Mouse (Mus musculus) neural tube, embryonic 11.5 days (tissue): ENCODE measurements around the gene Pigf. TPM values are rescaled to one million over a fixed set of nuclear protein-coding genes. Genes with fewer than 3 reads are reported as not detected.

Experiments
- ATAC-seq: fragments of 200-750 bp; cut with Nextera tagmentation; 2 replicates; pipeline ENCODE4 v1.8.0; 2017; ENCODE audit warnings: moderate number of reproducible peaks, mild to moderate bottlenecking, moderate TSS enrichment, moderate library complexity; ENCODE audit not compliant: insufficient read depth, low FRiP score, low TSS enrichment
- DNase-seq: peaks from one replicate; pipeline ENCODE4 v3.0.0-alpha.2; 2015; ENCODE audit warnings: low spot score
- H3K27ac ChIP-seq: fragments of 300-500 bp; sonication (generic); 2 replicates; pipeline ENCODE4 v1.5.1; 2014; ENCODE audit warnings: low read depth, mild to moderate bottlenecking, low read length
- H3K27me3 ChIP-seq: fragments of 300-500 bp; sonication (generic); 2 replicates; pipeline ENCODE4 v1.6.1; 2014; ENCODE audit warnings: mild to moderate bottlenecking, low read length, mixed read lengths; ENCODE audit not compliant: control insufficient read depth, insufficient read depth
- H3K36me3 ChIP-seq: fragments of 300-500 bp; sonication (generic); 2 replicates; pipeline ENCODE4 v1.6.1; 2014; ENCODE audit warnings: mild to moderate bottlenecking, low read length, moderate library complexity, mixed read lengths; ENCODE audit not compliant: control insufficient read depth, insufficient read depth
- H3K4me1 ChIP-seq: fragments of 300-500 bp; sonication (generic); 2 replicates; pipeline ENCODE4 v1.6.1; 2014; ENCODE audit warnings: low read length, mixed read lengths; ENCODE audit not compliant: control insufficient read depth, insufficient read depth
- H3K4me2 ChIP-seq: fragments of 300-500 bp; sonication (generic); 2 replicates; pipeline ENCODE4 v1.6.1; 2014; ENCODE audit warnings: low read depth, mild to moderate bottlenecking, moderate library complexity
- H3K4me3 ChIP-seq: fragments of 300-500 bp; sonication (generic); 2 replicates; pipeline ENCODE4 v1.5.1; 2014; ENCODE audit warnings: low read depth, low read length
- H3K9ac ChIP-seq: fragments of 300-500 bp; sonication (generic); 2 replicates; pipeline ENCODE4 v1.6.1; 2014; ENCODE audit warnings: mild to moderate bottlenecking, low read length
- H3K9me3 ChIP-seq: fragments of 300-500 bp; sonication (generic); 2 replicates; pipeline ENCODE4 v1.6.1; 2016; ENCODE audit warnings: low read length; ENCODE audit not compliant: control insufficient read depth
- WGBS: fragments of 180-500 bp; shearing (Covaris S2); extraction: QIAGEN DNeasy Blood & Tissue Kit; methylation state at CpG from one replicate; pipeline ENCODE4 v1.1.7; 2014; 5-methylcytosine and 5-hydroxymethylcytosine counted together
- polyA plus RNA-seq: library from polyadenylated mRNA; unstranded; fragments of >200 nt; fragmentation: Nextera tagmentation; extraction: Ambion mirVana; gene quantifications from 2 replicates; pipeline ENCODE4 v1.2.1, GENCODE M21; 2014

Pigf gene
- polyA plus RNA-seq, 1 experiment from 2014 or later: 39.2 TPM

GRCm38 (mm10) chr17:87008950-87009349 lies 16.3 kb downstream of the Pigf start:
- ATAC-seq (no peak), DNase-seq (no peak)
- no peak overlapping the region for H3K4me2 ChIP-seq
- H3K4me3 ChIP-seq: no peak overlapping the region
- H3K27ac ChIP-seq: no peak overlapping the region
- no peaks in the 10 kb centered on the region for H3K27me3 ChIP-seq
- no peak overlapping the region for H3K9ac ChIP-seq
- 95% methylated on average over 3 of the region's 3 CpGs for WGBS
- H3K36me3 ChIP-seq: no peaks in the 10 kb centered on the region
- H3K4me1 ChIP-seq: no peaks in the 10 kb centered on the region
- H3K9me3 ChIP-seq: no peaks in the 10 kb centered on the region

GRCm38 (mm10) chr17:86997323-86997722 lies 27.9 kb downstream of the Pigf start:
- H3K36me3 ChIP-seq: no peaks in the 10 kb centered on the region
- WGBS: 94% methylated on average over 6 of the region's 6 CpGs
- ATAC-seq: no peak
- no peak for DNase-seq
- H3K9ac ChIP-seq: no peak overlapping the region
- no peaks in the 10 kb centered on the region for H3K27me3 ChIP-seq
- no peaks in the 10 kb centered on the region for H3K9me3 ChIP-seq
- no peak overlapping the region for H3K27ac ChIP-seq
- no peaks in the 10 kb centered on the region for H3K4me1 ChIP-seq
- H3K4me2 ChIP-seq: no peak overlapping the region
- H3K4me3 ChIP-seq: no peak overlapping the region

DNA sequence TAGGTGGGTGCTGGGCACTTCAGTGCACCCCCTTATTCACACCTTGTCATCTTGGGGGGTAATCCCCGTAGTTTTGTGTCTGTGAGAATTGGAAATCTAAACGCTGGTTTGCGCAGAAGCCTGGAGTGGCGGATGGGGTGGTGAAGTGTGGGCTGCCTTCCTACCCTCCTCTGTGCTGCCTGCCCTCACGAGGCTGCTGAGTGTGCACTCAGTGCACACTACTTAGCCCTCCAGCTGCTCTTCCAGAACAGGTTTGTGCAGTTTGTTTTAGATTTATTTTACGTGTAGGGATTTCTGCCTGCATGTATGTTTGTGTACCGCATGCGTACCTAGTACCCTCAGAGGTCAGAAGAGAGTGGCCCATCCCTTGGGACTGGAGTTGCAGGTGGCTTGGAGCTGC lies 33.9 kb downstream of the Pigf start:
- H3K36me3 ChIP-seq: no peaks in the 10 kb centered on the region
- H3K4me3 ChIP-seq: no peak overlapping the region
- ATAC-seq (no peak), DNase-seq (no peak)
- no peaks in the 10 kb centered on the region for H3K4me1 ChIP-seq
- no peaks in the 10 kb centered on the region for H3K9me3 ChIP-seq
- no peak overlapping the region for H3K9ac ChIP-seq
- WGBS: 94% methylated on average over 8 of the region's 8 CpGs
- H3K27me3 ChIP-seq: no peaks in the 10 kb centered on the region
- H3K27ac ChIP-seq: no peak overlapping the region
- no peak overlapping the region for H3K4me2 ChIP-seq

DNA sequence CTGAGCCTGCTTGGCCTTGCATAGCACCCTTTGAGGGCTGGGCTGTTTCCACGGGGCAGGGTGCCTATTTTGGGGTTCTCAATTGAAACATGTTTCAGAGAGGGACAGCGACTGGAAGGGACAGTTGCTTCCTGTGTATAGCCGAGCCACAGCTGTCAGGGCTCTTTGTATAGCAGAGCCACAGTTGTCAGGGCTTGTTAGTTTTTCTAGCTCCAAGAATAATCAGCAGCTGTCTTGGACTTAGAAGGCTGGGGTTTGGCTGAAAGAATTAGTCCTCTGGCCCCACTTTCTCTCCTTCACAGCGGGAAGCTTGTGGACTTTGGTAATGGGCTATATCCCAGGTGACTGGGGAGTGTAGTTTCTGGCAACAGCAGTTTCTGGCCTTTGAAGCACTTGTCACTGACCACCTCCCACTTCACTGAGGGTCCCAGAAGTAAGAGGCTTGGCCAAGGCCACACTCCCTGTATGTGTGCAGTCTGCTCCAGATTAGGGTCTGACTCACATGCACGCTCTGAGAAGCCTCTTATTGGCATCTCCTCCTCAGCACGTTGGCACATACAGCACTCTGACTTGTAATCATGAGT lies 36.5 kb downstream of the Pigf start:
- DNase-seq (no peak), ATAC-seq (no peak)
- no peak overlapping the region for H3K9ac ChIP-seq
- no peaks in the 10 kb centered on the region for H3K4me1 ChIP-seq
- H3K27ac ChIP-seq: no peak overlapping the region
- H3K4me3 ChIP-seq: no peak overlapping the region
- H3K9me3 ChIP-seq: no peaks in the 10 kb centered on the region
- H3K4me2 ChIP-seq: no peak overlapping the region
- WGBS: 75% methylated on average over 6 of the region's 6 CpGs
- H3K36me3 ChIP-seq: no peaks in the 10 kb centered on the region
- H3K27me3 ChIP-seq: no peaks in the 10 kb centered on the region

DNA sequence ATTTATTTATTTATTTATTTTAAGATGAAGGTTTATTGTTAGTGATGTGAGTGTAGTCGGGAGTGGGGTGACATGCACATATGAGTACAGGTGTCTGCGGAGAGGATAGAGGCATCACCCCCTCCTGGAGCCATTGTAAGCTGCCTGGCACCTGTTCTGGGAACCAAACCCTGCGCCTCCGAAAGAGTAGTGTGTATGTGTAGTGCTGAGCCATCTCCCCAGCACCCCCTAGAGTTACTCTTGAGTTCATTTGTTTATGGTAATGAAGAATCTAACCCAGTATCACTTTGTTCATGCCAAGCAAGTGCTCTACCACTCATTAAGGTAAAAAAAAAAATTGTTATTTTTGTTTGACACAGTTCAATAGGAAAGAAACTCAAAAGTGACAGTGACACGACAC lies 37.0 kb downstream of the Pigf start:
- no peaks in the 10 kb centered on the region for H3K9me3 ChIP-seq
- no peaks in the 10 kb centered on the region for H3K4me1 ChIP-seq
- H3K27ac ChIP-seq: no peak overlapping the region
- H3K27me3 ChIP-seq: no peaks in the 10 kb centered on the region
- no peak overlapping the region for H3K4me3 ChIP-seq
- no peak overlapping the region for H3K9ac ChIP-seq
- WGBS: 89% methylated on average over 5 of the region's 5 CpGs
- no peak overlapping the region for H3K4me2 ChIP-seq
- no peaks in the 10 kb centered on the region for H3K36me3 ChIP-seq
- no peak for ATAC-seq
- DNase-seq: no peak

- 58% methylated on average over 17 of the region's 17 CpGs for WGBS
- Histone ChIP-seq H3K4me1 (no peaks in the 10 kb centered on the region), H3K27ac (no peak overlapping the region), H3K9ac (no peak overlapping the region), H3K4me3 (no peak overlapping the region), H3K4me2 (no peak overlapping the region), H3K27me3 (no peaks in the 10 kb centered on the region), H3K36me3 (no peaks in the 10 kb centered on the region; the same call in 1 of the 2 replicates), H3K9me3 (no peaks in the 10 kb centered on the region)
- ATAC-seq (no peak), DNase-seq (no peak)
Observed at GRCm38 (mm10) chr17:86986449-86987138, 38.6 kb downstream of the Pigf start.

DNA sequence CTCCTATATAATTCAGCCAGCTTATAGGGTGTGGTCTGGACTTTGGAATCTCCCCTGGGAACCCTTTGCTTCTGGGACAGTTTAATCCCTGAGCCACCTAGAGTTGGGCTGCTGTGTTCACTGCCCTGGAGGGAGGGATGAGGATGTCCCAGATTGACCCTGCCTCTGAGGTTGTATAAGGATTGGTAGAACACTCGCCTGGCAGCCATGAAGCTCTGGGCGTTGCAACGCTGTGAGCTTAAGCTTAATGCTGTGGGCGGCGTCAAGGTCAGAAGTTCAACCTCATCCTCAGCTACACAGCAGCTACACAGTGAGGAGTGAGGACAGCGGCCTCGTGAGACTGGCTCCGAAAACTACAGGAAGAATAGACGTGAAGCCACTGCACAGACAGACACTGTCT lies 42.7 kb downstream of the Pigf start:
- Histone ChIP-seq H3K9ac (no peak overlapping the region), H3K27ac (no peak overlapping the region), H3K4me2 (no peak overlapping the region), H3K9me3 (no peaks in the 10 kb centered on the region), H3K4me3 (no peak overlapping the region), H3K4me1 (no peaks in the 10 kb centered on the region), H3K27me3 (no peaks in the 10 kb centered on the region), H3K36me3 (no peaks in the 10 kb centered on the region; the same call in 1 of the 2 replicates)
- ATAC-seq (no peak), DNase-seq (no peak)
- 74% methylated on average over 9 of the region's 9 CpGs for WGBS

GRCm38 (mm10) chr17:86981701-86982100 lies 43.5 kb downstream of the Pigf start:
- Histone ChIP-seq H3K27me3 (no peaks in the 10 kb centered on the region), H3K4me1 (no peaks in the 10 kb centered on the region), H3K36me3 (no peaks in the 10 kb centered on the region; the same call in 1 of the 2 replicates), H3K4me3 (no peak overlapping the region), H3K4me2 (no peak overlapping the region), H3K27ac (no peak overlapping the region), H3K9me3 (no peaks in the 10 kb centered on the region), H3K9ac (no peak overlapping the region)
- ATAC-seq (no peak), DNase-seq (no peak)
- 95% methylated on average over 2 of the region's 2 CpGs for WGBS

GRCm38 (mm10) chr17:86981205-86981604 lies 44.0 kb downstream of the Pigf start:
- Histone ChIP-seq H3K4me2 (no peak overlapping the region), H3K36me3 (no peaks in the 10 kb centered on the region; the same call in 1 of the 2 replicates), H3K27ac (no peak overlapping the region), H3K4me3 (no peak overlapping the region), H3K27me3 (no peaks in the 10 kb centered on the region), H3K9me3 (no peaks in the 10 kb centered on the region), H3K9ac (no peak overlapping the region), H3K4me1 (no peaks in the 10 kb centered on the region)
- WGBS: 100% methylated on average over 1 of the region's 1 CpGs
- DNase-seq: no peak
- ATAC-seq: no peak
